Mouse (Mus musculus) G1E (cell line): ENCODE measurements around the gene Olfr368.

Experiments
- CTCF ChIP-seq: IDR thresholded peaks from 2 replicates; pipeline ENCODE4 v1.5.1; 2012; ENCODE audit warnings: low read depth, low read length, inconsistent platforms, mixed read lengths
- GATA1 ChIP-seq: IDR thresholded peaks from 2 replicates; pipeline ENCODE4 v1.6.1; 2012; ENCODE audit warnings: borderline replicate concordance, low read length, inconsistent platforms, mixed read lengths
- TAL1 ChIP-seq: conservative IDR thresholded peaks from 2 replicates; pipeline ENCODE4 v1.6.1; 2012; ENCODE audit warnings: low read depth, low read length, inconsistent platforms, mixed read lengths

- TF ChIP-seq CTCF (no peak), GATA1 (no peak), TAL1 (no peak)
These were observed 25.4 kb downstream of the Olfr368 start for GRCm38 (mm10) chr2:37351671-37352070.
